Mouse (Mus musculus) erythroblast, embryonic 14.5 days (primary cell): ENCODE measurements around the gene Rock2.

Experiments used
- GATA1 ChIP-seq: IDR thresholded peaks from 2 replicates; pipeline ENCODE4 v1.6.1; 2012; ENCODE audit warnings: low read length, inconsistent platforms, mixed read lengths
- TAL1 ChIP-seq: IDR thresholded peaks from 3 replicates; pipeline ENCODE4 v1.6.1; 2012; ENCODE audit warnings: low read length, inconsistent platforms, mixed read lengths

DNA sequence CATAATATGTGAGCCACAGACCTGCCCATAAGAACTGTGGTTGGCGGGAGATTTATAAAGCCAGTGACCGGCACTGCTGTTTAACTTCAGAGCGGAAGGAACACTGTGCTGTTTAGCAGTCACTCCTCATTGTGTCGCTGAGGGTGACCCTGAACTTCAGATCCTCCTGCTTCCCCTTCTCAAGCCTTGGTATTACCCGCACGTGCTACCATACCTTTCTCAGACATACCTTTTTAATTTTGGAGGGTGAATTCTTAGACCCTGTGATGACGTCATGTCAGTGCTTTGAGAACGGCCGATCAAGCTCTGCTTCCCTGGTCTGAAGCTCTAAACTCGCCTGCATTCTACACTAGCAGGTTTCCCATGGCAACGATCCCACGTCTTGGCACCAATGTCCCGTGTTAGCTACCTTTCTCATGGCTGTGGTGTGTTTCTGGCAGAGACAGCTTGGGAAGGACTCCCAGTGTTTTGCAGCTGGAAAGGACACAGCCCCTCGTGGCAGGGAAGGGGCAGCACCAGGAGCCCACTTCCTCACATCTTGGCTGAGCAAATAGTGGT is 142.4 kb downstream of the Rock2 start:
- TF ChIP-seq GATA1 = no peak
- no peak for TF ChIP-seq TAL1
